Mouse (Mus musculus) central nervous system, embryonic 11.5 days (tissue): ENCODE measurements around the gene Cylc1. TPM values are rescaled to one million over a fixed set of nuclear protein-coding genes. Genes with fewer than 3 reads are reported as not detected.

Experiments
- polyA plus RNA-seq: library from polyadenylated mRNA; depleted of rRNA; stranded (reverse); fragments of >200 nt; gene quantifications from 2 replicates; pipeline ENCODE4 v1.2.3, GENCODE M21; 2012; rRNA removed

The Cylc1 gene
- not detected in 2 replicates for polyA plus RNA-seq

GRCm38 (mm10) chrX:111110118-111110517, at the start of gene Cylc1:
TSS of gene Cylc1 (plus strand) at chrX:111110418.

DNA sequence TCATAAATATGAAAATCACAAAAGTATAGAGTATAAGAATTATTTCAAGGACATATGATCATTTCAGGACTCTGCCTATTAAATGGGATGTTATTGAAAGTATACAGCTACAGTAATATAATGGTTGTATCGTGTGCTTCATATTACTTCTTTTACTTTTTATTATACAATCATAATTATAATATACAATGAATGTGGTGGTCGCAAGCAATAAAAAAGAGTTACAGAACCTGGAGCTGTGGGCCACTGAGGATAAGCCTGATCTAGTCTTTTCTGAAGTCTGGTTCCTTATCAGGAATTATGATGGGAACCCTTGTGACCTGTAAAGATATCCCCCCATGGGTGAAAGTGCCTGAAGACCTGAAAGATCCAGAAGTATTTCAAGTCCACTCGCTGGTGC, 57.8 kb downstream of the Cylc1 start, which contains the start of gene Gm10112:
Gene Gm10112 (plus strand): TSS at position 301 of the 400 bp plus-strand sequence.

Other genes starting within 250 kb of the Cylc1 start
- gene Gm10112, start 57.9 kb downstream of the Cylc1 start, polyA plus RNA-seq: not detected in 2 replicates